8 mouse cellular contexts compared by ENCODE assay signal in the genomic region with DNA sequence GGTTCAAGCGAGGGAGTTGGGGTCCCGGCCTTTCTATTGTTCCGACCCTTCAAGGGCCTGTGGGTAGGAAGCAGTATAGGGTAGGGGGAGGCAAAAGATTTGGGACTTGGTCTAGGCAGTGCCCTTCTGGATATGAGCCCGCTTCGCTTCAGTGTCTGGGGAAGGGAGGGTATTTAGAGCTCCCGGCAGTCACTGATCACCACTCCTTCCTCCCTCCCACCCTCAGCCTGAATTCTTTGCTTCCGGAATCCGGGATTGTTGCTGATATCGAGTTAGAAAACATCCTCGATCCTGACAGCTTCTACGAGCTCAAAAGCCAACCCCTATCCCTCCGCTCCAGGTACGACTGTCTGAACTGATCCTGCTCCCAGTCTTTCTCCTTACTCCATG. TPM values are rescaled to one million over a fixed set of nuclear protein-coding genes. Genes with fewer than 3 reads are reported as not detected.
A peak's percentile ranks its signal among the peaks of the same experiment; 100 is the strongest.
DNase-seq lines count a peak whose midpoint lies in the region; ATAC-seq and TF ChIP-seq lines count a peak whose summit lies in the region.

No protein-coding gene starts in this region.

- no peak overlapping the region for H3K27ac ChIP-seq in cerebellum, adult 2 months (ENCODE audit: insufficient read depth, low read length)
- peak overlapping the region; percentile 4 for H3K27ac ChIP-seq in heart, embryonic 16.5 days (ENCODE audit: low read length)
- H3K27ac ChIP-seq in liver, postnatal 0 days (ENCODE audit: low read depth) = peak overlapping the region; percentile 48

- peak overlapping the region; percentile 41; the same call in 1 of the 2 replicates for H3K9ac ChIP-seq in heart, embryonic 16.5 days (ENCODE audit: low read length)
- 0 out of 2 replicates have a peak overlapping the region, but pooled peaks have one; percentile 9 for H3K9ac ChIP-seq in liver, postnatal 0 days (replicated peaks)

- H3K4me1 ChIP-seq in cerebellum, adult 2 months (ENCODE audit: control insufficient read depth, insufficient read depth, low read length) = peaks cover 5% of the 10 kb centered on the region; the same call in 1 of the 2 replicates
- H3K4me1 ChIP-seq in heart, embryonic 16.5 days (ENCODE audit: control insufficient read depth, insufficient read depth, low read length) = peaks cover 11% of the 10 kb centered on the region
- H3K4me1 ChIP-seq in liver, postnatal 0 days (ENCODE audit: insufficient read depth) = peaks cover 14% of the 10 kb centered on the region; the same call in 1 of the 2 replicates

- no peak for TF ChIP-seq POLR2A in cerebellum, adult 2 months (IDR thresholded peaks at IDR 0.05; ENCODE audit: borderline replicate concordance, insufficient read depth, low read length)

- peak overlapping the region; percentile 58 for H3K4me2 ChIP-seq in heart, embryonic 16.5 days (ENCODE audit: low read depth, low read length)
- H3K4me2 ChIP-seq in liver, postnatal 0 days (ENCODE audit: low read depth, low read length) = peak overlapping the region; percentile 64

- no peaks in the 10 kb centered on the region for H3K9me3 ChIP-seq in heart, embryonic 16.5 days (replicated peaks; ENCODE audit: control insufficient read depth, low read length)
- no peaks in the 10 kb centered on the region for H3K9me3 ChIP-seq in liver, postnatal 0 days (ENCODE audit: low read length)

- no peak for DNase-seq in cerebellum, adult 2 months
- DNase-seq in cerebellum, postnatal 25 days = no peak
- peak; percentile 46 for DNase-seq in ES-CJ7 (ENCODE audit: low read depth, low spot score)
- no peak for DNase-seq in liver, postnatal 0 days
- DNase-seq in urinary bladder, postnatal 25 days (ENCODE audit: low spot score) = no peak

- H3K4me3 ChIP-seq in cerebellum, adult 2 months (replicated peaks; ENCODE audit: insufficient read depth, low read depth, low read length) = peak overlapping the region; percentile 32
- peak overlapping the region; percentile 66 for H3K4me3 ChIP-seq in heart, embryonic 16.5 days (ENCODE audit: low read length)
- peak overlapping the region; percentile 62; the same call in 1 of the 2 replicates for H3K4me3 ChIP-seq in liver, postnatal 0 days (ENCODE audit: low read depth, low read length)

- WGBS in cerebellum, adult 2 months = 16% methylated on average over 13 of the region's 13 CpGs
- WGBS in heart, embryonic 16.5 days = 25% methylated on average over 13 of the region's 13 CpGs
- 26% methylated on average over 13 of the region's 13 CpGs for WGBS in liver, postnatal 0 days (ENCODE audit: insufficient replicate concordance)

- H3K36me3 ChIP-seq in heart, embryonic 16.5 days (ENCODE audit: control insufficient read depth, insufficient read depth) = peaks cover 5% of the 10 kb centered on the region; the same call in 1 of the 2 replicates
- H3K36me3 ChIP-seq in liver, postnatal 0 days (replicated peaks; ENCODE audit: insufficient read depth, low read length) = peaks cover 18% of the 10 kb centered on the region

- no peak for TF ChIP-seq EP300 in liver, postnatal 0 days (IDR thresholded peaks at IDR 0.05; ENCODE audit: low read depth)

- no peak for ATAC-seq in heart, embryonic 16.5 days (replicated peaks; ENCODE audit: extremely low read depth, insufficient read depth, low FRiP score)
- ATAC-seq in liver, postnatal 0 days = no peak
- no peak for ATAC-seq in CD4-positive, CD25-positive, alpha-beta regulatory T cell, adult 4 months
- no peak for ATAC-seq in cerebellum, adult (ENCODE audit: insufficient number of reproducible peaks, low FRiP score, low TSS enrichment)

- TF ChIP-seq CTCF in cerebellum, adult 2 months (IDR thresholded peaks at IDR 0.05; ENCODE audit: borderline replicate concordance, insufficient read depth, low read depth, low read length) = no peak
- no peak for TF ChIP-seq CTCF in liver, postnatal 0 days (IDR thresholded peaks at IDR 0.05; ENCODE audit: low read depth)

- H3K27me3 ChIP-seq in cerebellum, adult 2 months (ENCODE audit: control insufficient read depth, insufficient read depth, low read length) = no peaks in the 10 kb centered on the region
- H3K27me3 ChIP-seq in heart, embryonic 16.5 days (ENCODE audit: control insufficient read depth, insufficient read depth, low read length) = no peaks in the 10 kb centered on the region
- H3K27me3 ChIP-seq in liver, postnatal 0 days (ENCODE audit: insufficient read depth, low read length) = no peaks in the 10 kb centered on the region

RNA-seq across cellular contexts. Expression of a gene that starts 2.9 kb away (rescaled TPM):
- polyA plus RNA-seq in cerebellum, adult 2 months (2012; rRNA removed) = 24.4 and 24.5 TPM in 2 replicates
- 19.1 TPM in 2 replicates for polyA plus RNA-seq in heart, embryonic 16.5 days (2015; fragmentation: Nextera tagmentation; extraction: Ambion mirVana)
- 9.6 and 10.3 TPM in 2 replicates for polyA plus RNA-seq in liver, postnatal 0 days (2015; fragmentation: Nextera tagmentation; extraction: Ambion mirVana)
- polyA plus RNA-seq in CD4-positive, CD25-positive, alpha-beta regulatory T cell, adult 4 months (2017; shearing (Covaris generic)) = 10 to 100 TPM in 1 of 2 experiments, 1 to 10 TPM in 1; 8.5 to 14.4 TPM

RNA-seq across cellular contexts. Expression of a gene that starts 14.6 kb away (rescaled TPM):
- 68.3 and 82.6 TPM in 2 replicates for polyA plus RNA-seq in cerebellum, adult 2 months (2012; rRNA removed)
- 4.1 and 8.5 TPM in 2 replicates for polyA plus RNA-seq in heart, embryonic 16.5 days (2015; fragmentation: Nextera tagmentation; extraction: Ambion mirVana)
- polyA plus RNA-seq in liver, postnatal 0 days (2015; fragmentation: Nextera tagmentation; extraction: Ambion mirVana) = 2.0 and 3.4 TPM in 2 replicates
- under 1 TPM; 0.20 to 0.52 TPM for polyA plus RNA-seq in CD4-positive, CD25-positive, alpha-beta regulatory T cell, adult 4 months (2017; shearing (Covaris generic))

RNA-seq across cellular contexts. Expression of a gene that starts 24.3 kb away (rescaled TPM):
- 110 TPM in 2 replicates for polyA plus RNA-seq in cerebellum, adult 2 months (2012; rRNA removed)
- 29.8 and 30.7 TPM in 2 replicates for polyA plus RNA-seq in heart, embryonic 16.5 days (2015; fragmentation: Nextera tagmentation; extraction: Ambion mirVana)
- 15.4 and 16.4 TPM in 2 replicates for polyA plus RNA-seq in liver, postnatal 0 days (2015; fragmentation: Nextera tagmentation; extraction: Ambion mirVana)
- 10 to 100 TPM; 58.7 to 98.2 TPM for polyA plus RNA-seq in CD4-positive, CD25-positive, alpha-beta regulatory T cell, adult 4 months (2017; shearing (Covaris generic))

RNA-seq across cellular contexts. Expression of a gene that starts 37.0 kb away (rescaled TPM):
- 166 and 179 TPM in 2 replicates for polyA plus RNA-seq in cerebellum, adult 2 months (2012; rRNA removed)
- polyA plus RNA-seq in heart, embryonic 16.5 days (2015; fragmentation: Nextera tagmentation; extraction: Ambion mirVana) = 32.4 and 34.0 TPM in 2 replicates
- 1.9 and 2.1 TPM in 2 replicates for polyA plus RNA-seq in liver, postnatal 0 days (2015; fragmentation: Nextera tagmentation; extraction: Ambion mirVana)
- polyA plus RNA-seq in CD4-positive, CD25-positive, alpha-beta regulatory T cell, adult 4 months (2017; shearing (Covaris generic)) = 10 to 100 TPM; 33.9 to 40.0 TPM

RNA-seq across cellular contexts. Expression of a gene that starts 43.2 kb away (rescaled TPM):
- polyA plus RNA-seq in cerebellum, adult 2 months (2012; rRNA removed) = 0.54 TPM in 1 of 2 replicates, not detected in the other
- polyA plus RNA-seq in heart, embryonic 16.5 days (2015; fragmentation: Nextera tagmentation; extraction: Ambion mirVana) = not detected in 2 replicates
- polyA plus RNA-seq in liver, postnatal 0 days (2015; fragmentation: Nextera tagmentation; extraction: Ambion mirVana) = not detected in 2 replicates
- 1 to 10 TPM in 1 of 2 experiments, not detected in 1; 1.0 TPM for polyA plus RNA-seq in CD4-positive, CD25-positive, alpha-beta regulatory T cell, adult 4 months (2017; shearing (Covaris generic))
